ENCODE assay signal across 11 mouse cellular contexts in genomic region chr2:92530677-92531076, GRCm38 (mm10).
DNase-seq lines count a peak whose midpoint lies in the region; ATAC-seq and TF ChIP-seq lines count a peak whose summit lies in the region.
"Had no signal": no experiment of that assay in that cellular context is flagged by ENCODE, and none has a peak within 500 bp of the region (broad histone marks: within the 10 kb centered on the region; RNA-seq: fewer than 3 reads in every experiment).

No protein-coding gene starts in this region.

- TF ChIP-seq CTCF in intestine, postnatal 0 days (IDR thresholded peaks at IDR 0.05; ENCODE audit: low read depth), result no peak
- TF ChIP-seq CTCF in cortical plate, adult 2 months (IDR thresholded peaks at IDR 0.05; ENCODE audit: extremely low read depth, insufficient read depth, low read length), result no peak

- no peak for TF ChIP-seq POLR2A in cortical plate, adult 2 months (IDR thresholded peaks at IDR 0.05; ENCODE audit: extremely low read depth, insufficient read depth, low read length)

- H3K4me1 ChIP-seq in intestine, embryonic 14.5 days (replicated peaks; ENCODE audit: control insufficient read depth, insufficient read depth, low read length), result peaks cover 9% of the 10 kb centered on the region; the same call in 1 of the 2 replicates
- H3K4me1 ChIP-seq in intestine, postnatal 0 days (replicated peaks; ENCODE audit: control insufficient read depth, insufficient read depth, low read length), result no peaks in the 10 kb centered on the region; the same call in 1 of the 2 replicates
- peaks cover 5% of the 10 kb centered on the region for H3K4me1 ChIP-seq in cortical plate, adult 2 months (ENCODE audit: control insufficient read depth, insufficient read depth, low read length)
- H3K4me1 ChIP-seq in limb, embryonic 10.5 days, result peaks cover 21% of the 10 kb centered on the region

- no peaks in the 10 kb centered on the region for H3K27me3 ChIP-seq in intestine, embryonic 14.5 days (replicated peaks; ENCODE audit: control insufficient read depth, insufficient read depth, low read length)
- H3K27me3 ChIP-seq in intestine, postnatal 0 days (replicated peaks; ENCODE audit: control insufficient read depth, insufficient read depth, low read length), result no peaks in the 10 kb centered on the region
- H3K27me3 ChIP-seq in limb, embryonic 10.5 days (ENCODE audit: low read depth, poor library complexity, severe bottlenecking), result peaks cover 4% of the 10 kb centered on the region; the same call in 1 of the 2 replicates
- H3K27me3 ChIP-seq: embryonic facial prominence, embryonic 13.5 days had no signal

- H3K9me3 ChIP-seq in intestine, embryonic 14.5 days (ENCODE audit: control insufficient read depth, low read length), result no peaks in the 10 kb centered on the region
- H3K9me3 ChIP-seq in intestine, postnatal 0 days (ENCODE audit: control insufficient read depth), result no peaks in the 10 kb centered on the region
- H3K9me3 ChIP-seq in limb, embryonic 10.5 days (replicated peaks), result no peaks in the 10 kb centered on the region
- H3K9me3 ChIP-seq: embryonic facial prominence, embryonic 13.5 days had no signal

- H3K4me3 ChIP-seq in intestine, embryonic 14.5 days (ENCODE audit: low read depth, low read length), result no peak overlapping the region
- no peak overlapping the region for H3K4me3 ChIP-seq in intestine, postnatal 0 days (ENCODE audit: low read depth, low read length)
- H3K4me3 ChIP-seq in cortical plate, adult 2 months (ENCODE audit: insufficient read depth, low read length), result no peak overlapping the region
- no peak overlapping the region for H3K4me3 ChIP-seq in limb, embryonic 10.5 days
- H3K4me3 ChIP-seq: embryonic facial prominence, embryonic 13.5 days had no signal

- H3K27ac ChIP-seq in intestine, embryonic 14.5 days (ENCODE audit: low read depth), result no peak overlapping the region
- no peak overlapping the region for H3K27ac ChIP-seq in intestine, postnatal 0 days (ENCODE audit: low read depth, low read length)
- peak overlapping the region; percentile 82; the same call in 1 of the 2 replicates for H3K27ac ChIP-seq in cortical plate, adult 2 months (ENCODE audit: insufficient read depth, low read length)
- no peak overlapping the region for H3K27ac ChIP-seq in limb, embryonic 10.5 days
- H3K27ac ChIP-seq: embryonic facial prominence, embryonic 13.5 days had no signal

- ATAC-seq in intestine, embryonic 14.5 days (replicated peaks; ENCODE audit: low FRiP score, low TSS enrichment, low read depth), result no peak
- no peak for ATAC-seq in intestine, postnatal 0 days
- no peak for ATAC-seq in cerebellum, adult (ENCODE audit: insufficient number of reproducible peaks, low FRiP score, low TSS enrichment)
- ATAC-seq: lung, postnatal 0 days had no signal

- peak; percentile 20 for DNase-seq in intestine, embryonic 14.5 days (ENCODE audit: low spot score)
- peak; percentile 17 for DNase-seq in ZHBTc4 (ENCODE audit: low read depth, low spot score)
- DNase-seq in limb, embryonic 10.5 days (ENCODE audit: low spot score), result peak; percentile 22
- no peak for DNase-seq in T-cell, adult 2 months (ENCODE audit: low spot score)
- DNase-seq in cerebellum, adult 11 months, result no peak
- DNase-seq: kidney, adult 11 months had no signal

- WGBS in intestine, embryonic 14.5 days, result 75% methylated on average over 4 of the region's 4 CpGs
- 77% methylated on average over 4 of the region's 4 CpGs for WGBS in intestine, postnatal 0 days
- 88% methylated on average over 4 of the region's 4 CpGs for WGBS in limb, embryonic 10.5 days

- no peaks in the 10 kb centered on the region for H3K36me3 ChIP-seq in intestine, embryonic 14.5 days (ENCODE audit: control insufficient read depth, insufficient read depth, low read length)
- no peaks in the 10 kb centered on the region for H3K36me3 ChIP-seq in intestine, postnatal 0 days (ENCODE audit: control insufficient read depth, insufficient read depth)
- H3K36me3 ChIP-seq in limb, embryonic 10.5 days, result no peaks in the 10 kb centered on the region
- H3K36me3 ChIP-seq: embryonic facial prominence, embryonic 13.5 days had no signal

- H3K9ac ChIP-seq in intestine, embryonic 14.5 days (ENCODE audit: low read length), result no peak overlapping the region
- H3K9ac ChIP-seq in intestine, postnatal 0 days (ENCODE audit: low read depth, low read length), result no peak overlapping the region
- H3K9ac ChIP-seq: embryonic facial prominence, embryonic 13.5 days had no signal

- no peak overlapping the region for H3K4me2 ChIP-seq in intestine, embryonic 14.5 days (ENCODE audit: low read length)
- no peak overlapping the region for H3K4me2 ChIP-seq in intestine, postnatal 0 days (replicated peaks; ENCODE audit: low read depth)
- H3K4me2 ChIP-seq: embryonic facial prominence, embryonic 13.5 days had no signal

Comparison
In these comparisons a context has a peak if more than half of its experiments do, and no peak if none do; other contexts are left out.
1. DNase-seq: peak in intestine, embryonic 14.5 days (single experiment), ZHBTc4 (single experiment) and limb, embryonic 10.5 days (single experiment); none in T-cell, adult 2 months (single experiment) and cerebellum, adult 11 months (single experiment).